Mouse (Mus musculus) MEL (cell line): ENCODE results near the gene Aldh3b1. TPM values are rescaled to one million over a fixed set of nuclear protein-coding genes. Genes with fewer than 3 reads are reported as not detected.

ENCODE experiments used
- DNase-seq: peaks from one replicate; pipeline ENCODE4 v3.0.0; 2011; ENCODE audit warnings: low read depth, low spot score
- H3K27ac ChIP-seq: 2 replicates; pipeline ENCODE4 v1.5.1; 2012; ENCODE audit warnings: low read depth, mild to moderate bottlenecking, control low read depth, low read length, moderate library complexity; ENCODE audit not compliant: control insufficient read depth
- H3K27me3 ChIP-seq, 2 experiments: fragments of 150-350 bp in 1 of 2; sonication (generic) in 1 of 2; 2 replicates each; pipeline ENCODE4 v1.6.1; 2012; ENCODE audit warnings: low read length in 2 of 2, mild to moderate bottlenecking in 2 of 2, improper control_type of control experiment in 1 of 2, moderate library complexity in 1 of 2; ENCODE audit not compliant: insufficient read depth in 2 of 2, control insufficient read depth in 1 of 2
- H3K36me3 ChIP-seq, 2 experiments: 2 replicates each; pipeline ENCODE4 v1.6.1; 2012 to 2014; ENCODE audit warnings: low read length in 2 of 2, improper control_type of control experiment in 1 of 2, inconsistent platforms in 1 of 2, mild to moderate bottlenecking in 1 of 2; ENCODE audit not compliant: insufficient read depth in 2 of 2, control insufficient read depth in 1 of 2
- H3K4me1 ChIP-seq, 2 experiments: fragments of 150-350 bp in 1 of 2; sonication (generic) in 1 of 2; 2 replicates each; pipeline ENCODE4 v1.6.1; 2012; ENCODE audit warnings: low read length in 2 of 2, improper control_type of control experiment in 1 of 2, mild to moderate bottlenecking in 1 of 2; ENCODE audit not compliant: insufficient read depth in 2 of 2, control insufficient read depth in 1 of 2
- H3K4me3 ChIP-seq, 2 experiments: fragments of 150-350 bp in 1 of 2; sonication (generic) in 1 of 2; 2 replicates each; pipeline ENCODE4 v1.5.1; 2012; ENCODE audit warnings: low read depth in 2 of 2, low read length in 2 of 2, mild to moderate bottlenecking in 2 of 2, moderate library complexity in 2 of 2, control low read depth in 1 of 2, improper control_type of control experiment in 1 of 2; ENCODE audit not compliant: control insufficient read depth in 1 of 2, insufficient read depth in 1 of 2
- H3K79me2 ChIP-seq: 2 replicates; pipeline ENCODE4 v1.6.1; 2012; ENCODE audit warnings: mild to moderate bottlenecking, low read length, moderate library complexity; ENCODE audit not compliant: control insufficient read depth, poor library complexity, insufficient read depth
- H3K9ac ChIP-seq: 2 replicates; pipeline ENCODE4 v1.6.1; 2012; ENCODE audit warnings: low read depth, mild to moderate bottlenecking, control low read depth, low read length, moderate library complexity; ENCODE audit not compliant: control insufficient read depth, poor library complexity, severe bottlenecking
- H3K9me3 ChIP-seq: fragments of 150-350 bp; sonication (generic); replicated peaks from 2 replicates; pipeline ENCODE4 v1.6.1; 2012; ENCODE audit warnings: mild to moderate bottlenecking, low read length, improper control_type of control experiment, moderate library complexity; ENCODE audit not compliant: insufficient read depth
- CHD2 ChIP-seq: IDR thresholded peaks from 2 replicates; pipeline ENCODE4 v1.6.1; 2011; ENCODE audit warnings: low read length, improper control_type of control experiment
- CTCF ChIP-seq, 3 experiments: IDR thresholded peaks in 2 of 3; conservative IDR thresholded peaks in 1 of 3; 2 replicates each; pipeline ENCODE4 v1.5.1; 2011 to 2012; ENCODE audit warnings: low read length in 3 of 3, low read depth in 2 of 3, mild to moderate bottlenecking in 2 of 3, improper control_type of control experiment in 1 of 3, inconsistent platforms in 1 of 3, mixed read lengths in 1 of 3, moderate library complexity in 1 of 3; ENCODE audit not compliant: control insufficient read depth in 1 of 3, insufficient read depth in 1 of 3, poor library complexity in 1 of 3, severe bottlenecking in 1 of 3
- ELF1 ChIP-seq: IDR thresholded peaks from 2 replicates; pipeline ENCODE4 v1.6.1; 2014; ENCODE audit warnings: low read depth, mild to moderate bottlenecking, inconsistent platforms, low read length, improper control_type of control experiment, moderate library complexity
- ETS1 ChIP-seq: IDR thresholded peaks from 2 replicates; pipeline ENCODE4 v1.6.1; 2012; ENCODE audit warnings: low read depth, mild to moderate bottlenecking, inconsistent platforms, low read length, improper control_type of control experiment, moderate library complexity
- KAT2A ChIP-seq: conservative IDR thresholded peaks from 2 replicates; pipeline ENCODE4 v1.6.1; 2012; ENCODE audit warnings: low read depth, low read length, improper control_type of control experiment, inconsistent platforms
- MAFK ChIP-seq: IDR thresholded peaks from 2 replicates; pipeline ENCODE4 v1.6.1; 2011; ENCODE audit warnings: low read depth, mild to moderate bottlenecking, low read length, improper control_type of control experiment, borderline replicate concordance
- MEF2A ChIP-seq: IDR thresholded peaks from 2 replicates; pipeline ENCODE4 v1.6.1; 2014; ENCODE audit warnings: low read depth, mild to moderate bottlenecking, inconsistent platforms, low read length, improper control_type of control experiment; ENCODE audit not compliant: poor library complexity, insufficient replicate concordance, severe bottlenecking; ENCODE audit errors: extremely low read depth
- NELFE ChIP-seq: IDR thresholded peaks from 2 replicates; pipeline ENCODE4 v1.6.1; 2011; ENCODE audit warnings: low read depth, low read length, improper control_type of control experiment
- RCOR1 ChIP-seq: IDR thresholded peaks from 2 replicates; pipeline ENCODE4 v1.6.1; 2012; ENCODE audit warnings: low read depth, mild to moderate bottlenecking, inconsistent platforms, low read length, improper control_type of control experiment
- SIN3A ChIP-seq: IDR thresholded peaks from 2 replicates; pipeline ENCODE4 v1.6.1; 2012; ENCODE audit warnings: low read length, improper control_type of control experiment, inconsistent platforms
- TCF12 ChIP-seq: IDR thresholded peaks from 2 replicates; pipeline ENCODE4 v1.6.1; 2014; ENCODE audit warnings: low read depth, mild to moderate bottlenecking, inconsistent platforms, low read length, improper control_type of control experiment, moderate library complexity
- ZKSCAN1 ChIP-seq: IDR thresholded peaks from 2 replicates; pipeline ENCODE4 v1.6.1; 2012; ENCODE audit warnings: low read depth, mild to moderate bottlenecking, inconsistent platforms, low read length, improper control_type of control experiment, moderate library complexity
- polyA plus RNA-seq, 2 experiments: library from polyadenylated mRNA; stranded (reverse) in 1 of 2; unstranded in 1 of 2; fragments of >175 nt in 1 of 2; fragments of >200 nt in 1 of 2; gene quantifications; 2 replicates each; pipeline versions ENCODE4 v1.2.1 to v1.2.4; 2012; ENCODE audit warnings: low replicate concordance in 2 of 2, low read depth in 1 of 2; ENCODE audit not compliant: insufficient read length in 2 of 2, insufficient read depth in 1 of 2, missing spikeins in 1 of 2
- total RNA-seq: library from RNA; depleted of rRNA; stranded (reverse); fragments of 300-350 nt; gene quantifications from 2 replicates; pipeline ENCODE4 v1.2.3, GENCODE M21; 2012

Aldh3b1 gene
- total and polyA plus RNA-seq, 3 experiments: 0.08 to 0.10 TPM; not detected in 1

- Histone ChIP-seq H3K27me3 (no peaks in the 10 kb centered on the region), H3K27ac (no peak overlapping the region), H3K36me3 (no peaks in the 10 kb centered on the region), H3K4me3 (no peak overlapping the region), H3K9me3 (no peaks in the 10 kb centered on the region), H3K4me1 (no peaks in the 10 kb centered on the region), H3K9ac (no peak overlapping the region), H3K79me2 (no peaks in the 10 kb centered on the region)
- TF ChIP-seq TCF12 (no peak), RCOR1 (no peak), SIN3A (no peak)
- no peak for DNase-seq
These were observed 49.4 kb downstream of the Aldh3b1 start for GRCm38 (mm10) chr19:3880054-3880848.

GRCm38 (mm10) chr19:3875045-3875444, 54.6 kb downstream of the Aldh3b1 start:
- TF ChIP-seq CTCF (IDR thresholded peaks at IDR 0.05 in 2 of 3, conservative IDR thresholded peaks at IDR 0.05 in 1 of 3; ENCODE audit: control insufficient read depth in 1 of 3, insufficient read depth in 1 of 3, low read depth in 2 of 3, low read length in 3 of 3, poor library complexity in 1 of 3, severe bottlenecking in 1 of 3) (no peak), ZKSCAN1 (no peak), NELFE (no peak), ELF1 (no peak), CHD2 (no peak), TCF12 (no peak), MAFK (no peak), ETS1 (no peak), MEF2A (no peak), KAT2A (no peak)
- H3K36me3 ChIP-seq: no peaks in the 10 kb centered on the region
- no peaks in the 10 kb centered on the region for H3K27me3 ChIP-seq
- DNase-seq: no peak
- no peaks in the 10 kb centered on the region for H3K79me2 ChIP-seq
- H3K9me3 ChIP-seq: no peaks in the 10 kb centered on the region
- no peak overlapping the region for H3K4me3 ChIP-seq
- H3K27ac ChIP-seq: no peak overlapping the region
- H3K9ac ChIP-seq: no peak overlapping the region
- no peaks in the 10 kb centered on the region for H3K4me1 ChIP-seq

GRCm38 (mm10) chr19:3872373-3872772, 57.2 kb downstream of the Aldh3b1 start:
- Histone ChIP-seq H3K79me2 (no peaks in the 10 kb centered on the region), H3K36me3 (no peaks in the 10 kb centered on the region), H3K27me3 (no peaks in the 10 kb centered on the region), H3K9ac (no peak overlapping the region), H3K27ac (no peak overlapping the region), H3K4me1 (no peaks in the 10 kb centered on the region), H3K4me3 (no peak overlapping the region), H3K9me3 (no peaks in the 10 kb centered on the region)
- DNase-seq: no peak
- no peak for TF ChIP-seq RCOR1
